15 mouse cellular contexts compared by ENCODE assay signal in genomic region chr6:125129710-125130402, GRCm38 (mm10). TPM values are rescaled to one million over a fixed set of nuclear protein-coding genes. Genes with fewer than 3 reads are reported as not detected.
A peak's percentile ranks its signal among the peaks of the same experiment; 100 is the strongest.
DNase-seq lines count a peak whose midpoint lies in the region; ATAC-seq and TF ChIP-seq lines count a peak whose summit lies in the region.
"Had no signal": no experiment of that assay in that cellular context is flagged by ENCODE, and none has a peak within 500 bp of the region (broad histone marks: within the 10 kb centered on the region; RNA-seq: fewer than 3 reads in every experiment).

No protein-coding gene starts in this region.

- H3K27ac ChIP-seq in limb, embryonic 11.5 days (replicated peaks; ENCODE audit: low read depth, low read length): 0 out of 2 replicates have a peak overlapping the region, but pooled peaks have one; percentile 12
- H3K27ac ChIP-seq in limb, embryonic 10.5 days: no peak overlapping the region
- no peak overlapping the region for H3K27ac ChIP-seq in CH12.LX (ENCODE audit: insufficient read depth, low read depth)
- H3K27ac ChIP-seq in ES-Bruce4 (ENCODE audit: insufficient read depth, low read length): peak overlapping the region; percentile 29
- H3K27ac ChIP-seq: forebrain, embryonic 13.5 days; lung, embryonic 15.5 days; macrophage had no signal

- no peak for TF ChIP-seq CTCF in CH12.LX (conservative IDR thresholded peaks at IDR 0.05 in 1 of 2, IDR thresholded peaks at IDR 0.05 in 1 of 2; ENCODE audit: low read depth in 2 of 2, low read length in 2 of 2)
- no peak for TF ChIP-seq CTCF in ES-Bruce4 (IDR thresholded peaks at IDR 0.05; ENCODE audit: low read depth, low read length)

- H3K4me2 ChIP-seq in limb, embryonic 11.5 days (ENCODE audit: low read depth, severe bottlenecking): no peak overlapping the region
- H3K4me2 ChIP-seq in CH12.LX (ENCODE audit: insufficient read depth, low read depth, poor library complexity, severe bottlenecking): no peak overlapping the region
- H3K4me2 ChIP-seq: forebrain, embryonic 13.5 days; liver, embryonic 11.5 days had no signal

- no peaks in the 10 kb centered on the region for H3K27me3 ChIP-seq in limb, embryonic 11.5 days (ENCODE audit: control insufficient read depth, insufficient read depth, low read length)
- no peaks in the 10 kb centered on the region for H3K27me3 ChIP-seq in limb, embryonic 10.5 days (ENCODE audit: low read depth, poor library complexity, severe bottlenecking)
- H3K27me3 ChIP-seq in CH12.LX (replicated peaks): no peaks in the 10 kb centered on the region
- no peaks in the 10 kb centered on the region for H3K27me3 ChIP-seq in ES-Bruce4 (ENCODE audit: control insufficient read depth, insufficient read depth, low read length, poor library complexity, severe bottlenecking)
- H3K27me3 ChIP-seq: forebrain, embryonic 13.5 days; lung, embryonic 15.5 days had no signal

- ATAC-seq in limb, embryonic 11.5 days (ENCODE audit: insufficient number of reproducible peaks, low FRiP score, low TSS enrichment, low read depth): no peak
- no peak for ATAC-seq in erythroid progenitor cell, adult 5-6 weeks (replicated peaks; ENCODE audit: low FRiP score, poor library complexity, severe bottlenecking)
- ATAC-seq: forebrain, embryonic 13.5 days had no signal

- dilution Hi-C loops in CH12.LX (cut with MboI; ENCODE audit: extremely low pct_ligation_motif_present, extremely low pct_unique_long_range_greater_than_20kb, low sequenced_read_pairs): no loop called here

- WGBS in limb, embryonic 11.5 days: 89% methylated on average over 20 of the region's 20 CpGs
- WGBS in limb, embryonic 10.5 days: 92% methylated on average over 20 of the region's 20 CpGs

- no peak overlapping the region for H3K4me3 ChIP-seq in limb, embryonic 11.5 days (ENCODE audit: low read depth, low read length)
- no peak overlapping the region for H3K4me3 ChIP-seq in limb, embryonic 10.5 days
- H3K4me3 ChIP-seq in CH12.LX (replicated peaks in 1 of 3; ENCODE audit: low read depth in 2 of 3, low read length in 2 of 3, poor library complexity in 1 of 3): no peak overlapping the region
- H3K4me3 ChIP-seq in ES-Bruce4 (ENCODE audit: low read depth, low read length): peak overlapping the region; percentile 50
- H3K4me3 ChIP-seq: forebrain, embryonic 13.5 days; lung, embryonic 15.5 days had no signal

- no peak for TF ChIP-seq RAD21 in CH12.LX (IDR thresholded peaks at IDR 0.05; ENCODE audit: low read depth, low read length)

- H3K36me3 ChIP-seq in limb, embryonic 11.5 days (ENCODE audit: control insufficient read depth, insufficient read depth, low read length): peaks cover 24% of the 10 kb centered on the region
- H3K36me3 ChIP-seq in limb, embryonic 10.5 days: peaks cover 78% of the 10 kb centered on the region
- peaks cover 46 to 70% of the 10 kb centered on the region in 2 experiments for H3K36me3 ChIP-seq in CH12.LX (replicated peaks in 1 of 2; ENCODE audit: control insufficient read depth in 1 of 2, insufficient read depth in 1 of 2, low read length in 1 of 2)
- H3K36me3 ChIP-seq in ES-Bruce4 (ENCODE audit: control insufficient read depth, insufficient read depth, low read length, poor library complexity, severe bottlenecking): peaks cover 46% of the 10 kb centered on the region

- no peak for DNase-seq in limb, embryonic 11.5 days (ENCODE audit: low spot score)
- DNase-seq in limb, embryonic 10.5 days (ENCODE audit: low spot score): no peak
- no peak for DNase-seq in CH12.LX (ENCODE audit: extremely low read depth)
- peak; percentile 45 for DNase-seq in thymus, postnatal 0 days (ENCODE audit: low spot score)
- no peak for DNase-seq in adrenal gland, postnatal 25 days
- DNase-seq: embryo, embryonic 11 days; midbrain, embryonic 14.5 days; right cerebral cortex, postnatal 14 days had no signal

- TF ChIP-seq EP300 in CH12.LX (IDR thresholded peaks at IDR 0.05; ENCODE audit: low read length) (no peak), ES-Bruce4 (IDR thresholded peaks at IDR 0.05; ENCODE audit: insufficient read depth, low read depth, low read length) (no peak)

- TF ChIP-seq POLR2A in CH12.LX (IDR thresholded peaks at IDR 0.05; ENCODE audit: low read depth, low read length): 0 out of 2 replicates have a peak, but pooled peaks have one; percentile 18
- TF ChIP-seq POLR2A in ES-Bruce4 (IDR thresholded peaks at IDR 0.05; ENCODE audit: insufficient read depth, low read length): no peak

- 0 out of 2 replicates have a peak, but pooled peaks cover 3% of the 10 kb centered on the region for H3K4me1 ChIP-seq in limb, embryonic 11.5 days (ENCODE audit: control insufficient read depth, insufficient read depth, low read length)
- peaks cover 16% of the 10 kb centered on the region for H3K4me1 ChIP-seq in limb, embryonic 10.5 days
- H3K4me1 ChIP-seq in CH12.LX (ENCODE audit: control insufficient read depth in 1 of 2, insufficient read depth in 2 of 2): peaks cover 0 to 23% of the 10 kb centered on the region in 2 experiments; a peak in 2 of 4 replicates
- peaks cover 1% of the 10 kb centered on the region for H3K4me1 ChIP-seq in ES-Bruce4 (ENCODE audit: control insufficient read depth, insufficient read depth, low read length)

- H3K9ac ChIP-seq in limb, embryonic 11.5 days (ENCODE audit: low read length): no peak overlapping the region
- H3K9ac ChIP-seq in CH12.LX (ENCODE audit: insufficient read depth, low read depth): no peak overlapping the region
- H3K9ac ChIP-seq in ES-Bruce4 (ENCODE audit: low read depth, poor library complexity, severe bottlenecking): peak overlapping the region; percentile 56
- H3K9ac ChIP-seq: forebrain, embryonic 13.5 days; lung, embryonic 15.5 days had no signal

- peaks cover 29% of the 10 kb centered on the region for H3K79me2 ChIP-seq in CH12.LX (replicated peaks; ENCODE audit: control insufficient read depth, extremely low read depth, insufficient read depth, poor library complexity, severe bottlenecking)

- in situ Hi-C loops in CH12.LX (cut with MboI; ENCODE audit: low pct_ligation_motif_present, low pct_unique_long_range_greater_than_20kb, low sequenced_read_pairs): no loop called here

- H3K9me3 ChIP-seq in limb, embryonic 11.5 days (ENCODE audit: control insufficient read depth, low read length): no peaks in the 10 kb centered on the region
- no peaks in the 10 kb centered on the region for H3K9me3 ChIP-seq in limb, embryonic 10.5 days (replicated peaks)
- H3K9me3 ChIP-seq in CH12.LX (replicated peaks; ENCODE audit: low read length) (no peaks in the 10 kb centered on the region), ES-Bruce4 (replicated peaks; ENCODE audit: control insufficient read depth, insufficient read depth, low read length, poor library complexity, severe bottlenecking) (no peaks in the 10 kb centered on the region)
- H3K9me3 ChIP-seq: forebrain, embryonic 13.5 days; G1E; lung, embryonic 15.5 days had no signal

RNA-seq across cellular contexts. Expression of gene Nop2, which starts 1.9 kb away (rescaled TPM):
- 71.4 and 76.3 TPM in 2 replicates for polyA plus RNA-seq in limb, embryonic 11.5 days (2014; fragmentation: Nextera tagmentation; extraction: Ambion mirVana)
- 94.6 and 119 TPM in 2 replicates for polyA plus RNA-seq in limb, embryonic 10.5 days (2016; fragmentation: Nextera tagmentation; extraction: Ambion mirVana)
- total RNA-seq in CH12.LX (2012; rRNA removed) (128 and 188 TPM in 2 replicates), CH12.LX (2014; rRNA removed) (154 TPM in 2 replicates)
- polyA plus RNA-seq in CH12.LX (2012; ENCODE audit: insufficient read length, low read depth) (175 and 179 TPM in 2 replicates), ES-Bruce4 (2011; ENCODE audit: insufficient read depth, insufficient read length, low read depth, missing spikeins) (75.1 and 78.4 TPM in 2 replicates)
- polyA plus RNA-seq in thymus, postnatal 0 days (2015; fragmentation: Nextera tagmentation; extraction: Ambion mirVana): 53.9 and 60.7 TPM in 2 replicates
- total RNA-seq in erythroid progenitor cell, adult 5-6 weeks (2015; ENCODE audit: low replicate concordance): 6.7 and 17.3 TPM in 2 replicates
- 5.7 and 8.9 TPM in 2 replicates for total RNA-seq in erythroid progenitor cell, adult 5-6 weeks (2017; ENCODE audit: low replicate concordance)
- 36.2 and 44.0 TPM in 2 replicates for total RNA-seq in adrenal gland, postnatal 25 days (2021)

RNA-seq across cellular contexts. Expression of gene Iffo1, which starts 15.2 kb away (rescaled TPM):
- polyA plus RNA-seq in limb, embryonic 11.5 days (2014; fragmentation: Nextera tagmentation; extraction: Ambion mirVana): 12.7 and 14.5 TPM in 2 replicates
- 10.9 and 15.5 TPM in 2 replicates for polyA plus RNA-seq in limb, embryonic 10.5 days (2016; fragmentation: Nextera tagmentation; extraction: Ambion mirVana)
- total RNA-seq in CH12.LX (2012; rRNA removed): 6.7 and 7.6 TPM in 2 replicates
- total RNA-seq in CH12.LX (2014; rRNA removed): 3.3 and 4.0 TPM in 2 replicates
- 7.0 and 8.2 TPM in 2 replicates for polyA plus RNA-seq in CH12.LX (2012; ENCODE audit: insufficient read length, low read depth)
- polyA plus RNA-seq in ES-Bruce4 (2011; ENCODE audit: insufficient read depth, insufficient read length, low read depth, missing spikeins): 8.3 and 9.9 TPM in 2 replicates
- 13.8 and 19.0 TPM in 2 replicates for polyA plus RNA-seq in thymus, postnatal 0 days (2015; fragmentation: Nextera tagmentation; extraction: Ambion mirVana)
- 5.9 and 11.5 TPM in 2 replicates for total RNA-seq in erythroid progenitor cell, adult 5-6 weeks (2015; ENCODE audit: low replicate concordance)
- total RNA-seq in erythroid progenitor cell, adult 5-6 weeks (2017; ENCODE audit: low replicate concordance): 9.7 and 15.7 TPM in 2 replicates
- total RNA-seq in adrenal gland, postnatal 25 days (2021): 27.8 and 43.8 TPM in 2 replicates

RNA-seq across cellular contexts. Expression of gene Chd4, which starts 34.1 kb away (rescaled TPM):
- 110 and 117 TPM in 2 replicates for polyA plus RNA-seq in limb, embryonic 11.5 days (2014; fragmentation: Nextera tagmentation; extraction: Ambion mirVana)
- polyA plus RNA-seq in limb, embryonic 10.5 days (2016; fragmentation: Nextera tagmentation; extraction: Ambion mirVana): 104 and 109 TPM in 2 replicates
- total RNA-seq in CH12.LX (2012; rRNA removed) (165 and 174 TPM in 2 replicates), CH12.LX (2014; rRNA removed) (72.7 and 86.0 TPM in 2 replicates)
- polyA plus RNA-seq in CH12.LX (2012; ENCODE audit: insufficient read length, low read depth) (200 and 225 TPM in 2 replicates), ES-Bruce4 (2011; ENCODE audit: insufficient read depth, insufficient read length, low read depth, missing spikeins) (307 and 317 TPM in 2 replicates)
- polyA plus RNA-seq in thymus, postnatal 0 days (2015; fragmentation: Nextera tagmentation; extraction: Ambion mirVana): 70.0 and 84.9 TPM in 2 replicates
- total RNA-seq in erythroid progenitor cell, adult 5-6 weeks (2015; ENCODE audit: low replicate concordance): 49.0 and 64.2 TPM in 2 replicates
- 176 and 220 TPM in 2 replicates for total RNA-seq in erythroid progenitor cell, adult 5-6 weeks (2017; ENCODE audit: low replicate concordance)
- total RNA-seq in adrenal gland, postnatal 25 days (2021): 175 and 203 TPM in 2 replicates

RNA-seq across cellular contexts. Expression of gene Gapdh, which starts 36.4 kb away (rescaled TPM):
- polyA plus RNA-seq in limb, embryonic 11.5 days (2014; fragmentation: Nextera tagmentation; extraction: Ambion mirVana): 2,642 and 2,787 TPM in 2 replicates
- 2,585 and 3,112 TPM in 2 replicates for polyA plus RNA-seq in limb, embryonic 10.5 days (2016; fragmentation: Nextera tagmentation; extraction: Ambion mirVana)
- 2,085 and 2,925 TPM in 2 replicates for total RNA-seq in CH12.LX (2012; rRNA removed)
- 1,576 and 2,268 TPM in 2 replicates for total RNA-seq in CH12.LX (2014; rRNA removed)
- polyA plus RNA-seq in CH12.LX (2012; ENCODE audit: insufficient read length, low read depth): 2,269 and 2,654 TPM in 2 replicates
- polyA plus RNA-seq in ES-Bruce4 (2011; ENCODE audit: insufficient read depth, insufficient read length, low read depth, missing spikeins): 933 and 990 TPM in 2 replicates
- polyA plus RNA-seq in thymus, postnatal 0 days (2015; fragmentation: Nextera tagmentation; extraction: Ambion mirVana): 1,452 and 1,606 TPM in 2 replicates
- 683 and 752 TPM in 2 replicates for total RNA-seq in erythroid progenitor cell, adult 5-6 weeks (2015; ENCODE audit: low replicate concordance)
- total RNA-seq in erythroid progenitor cell, adult 5-6 weeks (2017; ENCODE audit: low replicate concordance): 153 and 228 TPM in 2 replicates
- total RNA-seq in adrenal gland, postnatal 25 days (2021): 1,475 and 1,510 TPM in 2 replicates

Comparison
In these comparisons a context has a peak if more than half of its experiments do, and no peak if none do; other contexts are left out.
1. H3K27ac ChIP-seq: peak in limb, embryonic 11.5 days (single experiment) and ES-Bruce4 (single experiment); none in limb, embryonic 10.5 days (single experiment) and CH12.LX (single experiment).